Mouse (Mus musculus) layer of hippocampus, adult 2 months (tissue): Measurements from ENCODE around the gene Vwa7. TPM values are rescaled to one million over a fixed set of nuclear protein-coding genes. Genes with fewer than 3 reads are reported as not detected.

Experiments
- DNase-seq, 2 experiments: peaks; one replicate each; pipeline ENCODE4 v3.0.0; 2022; ENCODE audit warnings: low spot score in 2 of 2
- H3K27ac ChIP-seq: fragments of 200-600 bp; 2 replicates; pipeline ENCODE4 v1.8.1; 2022
- H3K4me3 ChIP-seq: fragments of 200-600 bp; 2 replicates; pipeline ENCODE4 v1.8.1; 2022; ENCODE audit warnings: mild to moderate bottlenecking
- CTCF ChIP-seq: fragments of 200-600 bp; conservative IDR thresholded peaks from 2 replicates; pipeline ENCODE4 v1.8.1; 2022; ENCODE audit warnings: antibody characterized with exemption, mild to moderate bottlenecking, moderate library complexity
- total RNA-seq, 2 experiments: library from RNA; stranded (reverse); gene quantifications; 2 replicates each; pipeline ENCODE4 v1.2.3; 2021

Vwa7 gene
- total RNA-seq, 2 experiments from 2014 or later, result 0.20 to 0.26 TPM

DNA sequence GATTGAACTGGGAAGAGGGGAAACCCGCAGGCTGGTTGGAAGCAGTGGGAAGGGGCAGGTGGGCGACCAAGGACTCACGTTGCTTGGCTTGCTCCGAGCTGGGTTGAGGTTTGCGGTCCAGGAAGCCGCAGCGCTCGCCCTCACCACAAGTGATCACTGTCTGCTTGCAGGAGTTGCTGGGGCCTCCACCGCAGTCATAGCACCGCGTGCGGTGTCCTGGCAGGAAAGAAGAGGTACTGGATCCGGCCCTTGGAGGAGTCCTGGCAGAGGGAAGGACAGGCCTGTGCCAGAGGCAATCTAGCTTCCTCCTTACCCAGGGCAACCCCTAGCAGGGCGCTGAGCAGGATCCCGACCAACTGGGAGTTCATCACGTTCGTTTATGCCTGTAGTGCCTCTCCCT lies 57.7 kb downstream of the Vwa7 start:
- H3K27ac ChIP-seq, result no peak overlapping the region
- H3K4me3 ChIP-seq, result no peak overlapping the region
- no peak for TF ChIP-seq CTCF
- no peak for DNase-seq

Other genes with a start within 250 kb of the Vwa7 start
- under 1 TPM in 1 of 2 experiments, not detected in 1; 0.42 TPM for gene Cyp21a1, start 212.0 kb upstream of the Vwa7 start, total RNA-seq
- 10 to 100 TPM; 55.5 to 61.3 TPM for gene Stk19, start 179.6 kb upstream of the Vwa7 start, total RNA-seq
- gene Dxo, start 179.6 kb upstream of the Vwa7 start, total RNA-seq, result 10 to 100 TPM; 39.7 to 42.3 TPM
- 10 to 100 TPM; 75.1 to 78.3 TPM for gene Skiv2l, start 166.4 kb upstream of the Vwa7 start, total RNA-seq
- gene Nelfe, start 166.2 kb upstream of the Vwa7 start, total RNA-seq, result 10 to 100 TPM; 34.9 to 38.1 TPM
- gene Cfb, start 154.1 kb upstream of the Vwa7 start, total RNA-seq, result not detected
- gene Zbtb12, start 137.1 kb upstream of the Vwa7 start, total RNA-seq, result 1 to 10 TPM; 7.5 to 9.0 TPM
- not detected for gene Gm20547, start 134.5 kb upstream of the Vwa7 start, total RNA-seq
- 1 to 10 TPM; 1.1 to 1.8 TPM for gene C2, start 118.3 kb upstream of the Vwa7 start, total RNA-seq
- gene Ehmt2, start 118.1 kb upstream of the Vwa7 start, total RNA-seq, result 100 to 1,000 TPM; 181 to 190 TPM
- gene Slc44a4, start 102.1 kb upstream of the Vwa7 start, total RNA-seq, result under 1 TPM in 1 of 2 experiments, not detected in 1; 0.29 TPM
- gene Neu1, start 85.3 kb upstream of the Vwa7 start, total RNA-seq, result 10 to 100 TPM; 39.4 to 43.1 TPM
- gene Hspa1b, start 57.3 kb upstream of the Vwa7 start, total RNA-seq, result 10 to 100 TPM; 21.4 to 24.7 TPM
- not detected for gene Gm20481, start 46.7 kb upstream of the Vwa7 start, total RNA-seq
- 10 to 100 TPM; 16.9 to 18.1 TPM for gene Hspa1a, start 44.4 kb upstream of the Vwa7 start, total RNA-seq
- under 1 TPM; 0.44 to 0.49 TPM for gene Hspa1l, start 43.9 kb upstream of the Vwa7 start, total RNA-seq
- gene Lsm2, start 34.7 kb upstream of the Vwa7 start, total RNA-seq, result 10 to 100 TPM; 15.9 to 21.8 TPM
- gene Vars, start 15.6 kb upstream of the Vwa7 start, total RNA-seq, result 10 to 100 TPM; 48.2 to 55.1 TPM
- under 1 TPM in 1 of 2 experiments, not detected in 1; 0.67 TPM for gene Sapcd1, start 11.4 kb downstream of the Vwa7 start, total RNA-seq
- 1 to 10 TPM in 1 of 2 experiments, under 1 TPM in 1; 0.26 to 1.1 TPM for gene Msh5, start 30.2 kb downstream of the Vwa7 start, total RNA-seq
- 1 to 10 TPM; 9.2 to 9.6 TPM for gene Clic1, start 33.4 kb downstream of the Vwa7 start, total RNA-seq
- 10 to 100 TPM; 13.7 to 15.8 TPM for gene Ddah2, start 42.5 kb downstream of the Vwa7 start, total RNA-seq
- gene Ly6g6c, start 48.8 kb downstream of the Vwa7 start, total RNA-seq, result not detected
- gene Mpig6b, start 49.6 kb downstream of the Vwa7 start, total RNA-seq, result not detected
- 1 to 10 TPM; 2.5 to 3.5 TPM for gene Ly6g6e, start 60.3 kb downstream of the Vwa7 start, total RNA-seq
- 1 to 10 TPM; 1.1 TPM for gene Ly6g6d, start 61.5 kb downstream of the Vwa7 start, total RNA-seq
- gene Ly6g6f, start 69.0 kb downstream of the Vwa7 start, total RNA-seq, result under 1 TPM in 1 of 2 experiments, not detected in 1; 0.52 TPM
- 100 to 1,000 TPM; 110 to 113 TPM for gene Abhd16a, start 72.7 kb downstream of the Vwa7 start, total RNA-seq
- gene Ly6g5c, start 91.7 kb downstream of the Vwa7 start, total RNA-seq, result not detected
- under 1 TPM in 1 of 2 experiments, not detected in 1; 0.54 TPM for gene Ly6g5b, start 98.8 kb downstream of the Vwa7 start, total RNA-seq
- gene Gpank1, start 104.9 kb downstream of the Vwa7 start, total RNA-seq, result 10 to 100 TPM; 15.0 to 15.9 TPM
- 100 to 1,000 TPM; 170 to 178 TPM for gene Csnk2b, start 105.5 kb downstream of the Vwa7 start, total RNA-seq
- gene D17H6S53E, start 109.8 kb downstream of the Vwa7 start, total RNA-seq, result 10 to 100 TPM; 25.2 to 29.3 TPM
- gene Apom, start 115.5 kb downstream of the Vwa7 start, total RNA-seq, result under 1 TPM; 0.37 to 0.49 TPM
- gene Bag6, start 118.6 kb downstream of the Vwa7 start, total RNA-seq, result 100 to 1,000 TPM; 320 to 334 TPM
- gene Prrc2a, start 148.3 kb downstream of the Vwa7 start, total RNA-seq, result 100 to 1,000 TPM; 339 to 370 TPM
- gene Aif1, start 159.5 kb downstream of the Vwa7 start, total RNA-seq, result 10 to 100 TPM; 11.1 to 11.8 TPM
- gene Lst1, start 171.9 kb downstream of the Vwa7 start, total RNA-seq, result 1 to 10 TPM; 6.2 to 8.6 TPM
- gene Ltb, start 177.9 kb downstream of the Vwa7 start, total RNA-seq, result under 1 TPM; 0.76 to 0.77 TPM
- gene Tnf, start 185.4 kb downstream of the Vwa7 start, total RNA-seq, result not detected
- under 1 TPM; 0.54 to 0.59 TPM for gene Lta, start 188.8 kb downstream of the Vwa7 start, total RNA-seq
- gene Gm16181, start 204.3 kb downstream of the Vwa7 start, total RNA-seq, result not detected
- 100 to 1,000 TPM; 615 to 646 TPM for gene Atp6v1g2, start 217.1 kb downstream of the Vwa7 start, total RNA-seq
- gene Nfkbil1, start 219.2 kb downstream of the Vwa7 start, total RNA-seq, result 10 to 100 TPM; 13.3 to 15.1 TPM
- gene Ddx39b, start 225.2 kb downstream of the Vwa7 start, total RNA-seq, result 100 to 1,000 TPM; 230 to 239 TPM
- 10 to 100 TPM; 15.7 to 21.2 TPM for gene H2-D1, start 246.2 kb downstream of the Vwa7 start, total RNA-seq